Mouse (Mus musculus) intestine, embryonic 14.5 days (tissue): ENCODE data around the gene Gas2l3. TPM values are rescaled to one million over a fixed set of nuclear protein-coding genes. Genes with fewer than 3 reads are reported as not detected.

Experiments used
- ATAC-seq: fragments of 200-750 bp; cut with Nextera tagmentation; replicated peaks from 2 replicates; pipeline ENCODE4 v1.8.0; 2017; ENCODE audit warnings: low read depth, moderate number of reproducible peaks, moderate TSS enrichment, moderate library complexity; ENCODE audit not compliant: low FRiP score, low TSS enrichment
- DNase-seq: peaks from one replicate; pipeline ENCODE4 v3.0.0-alpha.2; 2018; ENCODE audit warnings: low spot score
- H3K27ac ChIP-seq: fragments of 300-500 bp; sonication (generic); 2 replicates; pipeline ENCODE4 v1.5.1; 2014; ENCODE audit warnings: low read depth, mild to moderate bottlenecking, control low read depth
- H3K27me3 ChIP-seq: fragments of 300-500 bp; sonication (generic); replicated peaks from 2 replicates; pipeline ENCODE4 v1.6.1; 2014; ENCODE audit warnings: low read length, control low read depth; ENCODE audit not compliant: control insufficient read depth, insufficient read depth
- H3K36me3 ChIP-seq: fragments of 300-500 bp; sonication (generic); 2 replicates; pipeline ENCODE4 v1.6.1; 2014; ENCODE audit warnings: low read length, control low read depth; ENCODE audit not compliant: control insufficient read depth, insufficient read depth
- H3K4me1 ChIP-seq: fragments of 300-500 bp; sonication (generic); replicated peaks from 2 replicates; pipeline ENCODE4 v1.6.1; 2014; ENCODE audit warnings: low read length, control low read depth, mixed read lengths; ENCODE audit not compliant: control insufficient read depth, insufficient read depth
- H3K4me2 ChIP-seq: fragments of 300-500 bp; sonication (generic); 2 replicates; pipeline ENCODE4 v1.6.1; 2014; ENCODE audit warnings: low read length
- H3K4me3 ChIP-seq: fragments of 300-500 bp; sonication (generic); 2 replicates; pipeline ENCODE4 v1.5.1; 2014; ENCODE audit warnings: low read depth, low read length, control low read depth, mixed read lengths
- H3K9ac ChIP-seq: fragments of 300-500 bp; sonication (generic); 2 replicates; pipeline ENCODE4 v1.6.1; 2014; ENCODE audit warnings: mild to moderate bottlenecking, low read length
- H3K9me3 ChIP-seq: fragments of 300-500 bp; sonication (generic); 2 replicates; pipeline ENCODE4 v1.6.1; 2016; ENCODE audit warnings: low read length, control low read depth; ENCODE audit not compliant: control insufficient read depth
- WGBS: fragments of 180-500 bp; shearing (Covaris S2); extraction: QIAGEN DNeasy Blood & Tissue Kit; methylation state at CpG from one replicate; pipeline ENCODE4 v1.1.7; 2014; 5-methylcytosine and 5-hydroxymethylcytosine counted together
- polyA plus RNA-seq: library from polyadenylated mRNA; unstranded; fragments of >200 nt; fragmentation: Nextera tagmentation; extraction: Ambion mirVana; gene quantifications from 2 replicates; pipeline ENCODE4 v1.2.1, GENCODE M21; 2014

Gene Gas2l3
- polyA plus RNA-seq, 1 experiment from 2014 or later: 22.3 TPM

- Histone ChIP-seq H3K4me1 (no peaks in the 10 kb centered on the region), H3K4me2 (no peak overlapping the region), H3K27me3 (no peaks in the 10 kb centered on the region), H3K9ac (no peak overlapping the region), H3K9me3 (no peaks in the 10 kb centered on the region), H3K27ac (no peak overlapping the region), H3K36me3 (no peaks in the 10 kb centered on the region), H3K4me3 (no peak overlapping the region)
- 76% methylated on average over 10 of the region's 10 CpGs for WGBS
- ATAC-seq: no peak
- no peak for DNase-seq
These were observed 38.4 kb upstream of the Gas2l3 start for GRCm38 (mm10) chr10:89482142-89482681.

GRCm38 (mm10) chr10:89481638-89482037 lies 37.9 kb upstream of the Gas2l3 start:
- Histone ChIP-seq H3K27me3 (no peaks in the 10 kb centered on the region), H3K4me2 (no peak overlapping the region), H3K4me3 (no peak overlapping the region), H3K9ac (no peak overlapping the region), H3K9me3 (no peaks in the 10 kb centered on the region), H3K27ac (no peak overlapping the region), H3K4me1 (no peaks in the 10 kb centered on the region), H3K36me3 (no peaks in the 10 kb centered on the region)
- no peak for ATAC-seq
- WGBS: 59% methylated on average over 7 of the region's 7 CpGs
- no peak for DNase-seq

- Histone ChIP-seq H3K4me1 (no peaks in the 10 kb centered on the region), H3K36me3 (no peaks in the 10 kb centered on the region), H3K9me3 (no peaks in the 10 kb centered on the region), H3K9ac (no peak overlapping the region), H3K4me2 (no peak overlapping the region), H3K4me3 (no peak overlapping the region), H3K27ac (no peak overlapping the region), H3K27me3 (no peaks in the 10 kb centered on the region)
- whole genome bisulfite sequencing: 85% methylated on average over 8 of the region's 8 CpGs
- no peak for ATAC-seq
- DNase-seq: no peak
These were observed 35.0 kb upstream of the Gas2l3 start for GRCm38 (mm10) chr10:89478766-89479165.

GRCm38 (mm10) chr10:89470596-89471353 lies 27.0 kb upstream of the Gas2l3 start:
- ATAC-seq (no peak), DNase-seq (no peak)
- no peak overlapping the region for H3K4me2 ChIP-seq
- H3K9me3 ChIP-seq: 0 out of 2 replicates have a peak, but pooled peaks cover 5% of the 10 kb centered on the region
- no peak overlapping the region for H3K4me3 ChIP-seq
- H3K9ac ChIP-seq: no peak overlapping the region
- no peaks in the 10 kb centered on the region for H3K36me3 ChIP-seq
- no peaks in the 10 kb centered on the region for H3K27me3 ChIP-seq
- WGBS: 70% methylated on average over 7 of the region's 7 CpGs
- H3K27ac ChIP-seq: no peak overlapping the region
- no peaks in the 10 kb centered on the region for H3K4me1 ChIP-seq

- Histone ChIP-seq H3K4me3 (no peak overlapping the region), H3K9ac (no peak overlapping the region), H3K4me1 (no peaks in the 10 kb centered on the region), H3K9me3 (0 out of 2 replicates have a peak, but pooled peaks cover 2% of the 10 kb centered on the region), H3K27ac (no peak overlapping the region), H3K27me3 (no peaks in the 10 kb centered on the region), H3K4me2 (no peak overlapping the region), H3K36me3 (no peaks in the 10 kb centered on the region)
- DNase-seq (no peak), ATAC-seq (no peak)
- 82% methylated on average over 4 of the region's 4 CpGs for WGBS
These were observed 21.1 kb upstream of the Gas2l3 start for GRCm38 (mm10) chr10:89464760-89465405.

- H3K9ac ChIP-seq: no peak overlapping the region
- WGBS: 87% methylated on average over 11 of the region's 11 CpGs
- no peaks in the 10 kb centered on the region for H3K4me1 ChIP-seq
- ATAC-seq: no peak
- no peak overlapping the region for H3K4me3 ChIP-seq
- no peaks in the 10 kb centered on the region for H3K9me3 ChIP-seq
- DNase-seq: no peak
- H3K27ac ChIP-seq: no peak overlapping the region
- no peak overlapping the region for H3K4me2 ChIP-seq
- H3K36me3 ChIP-seq: no peaks in the 10 kb centered on the region
- no peaks in the 10 kb centered on the region for H3K27me3 ChIP-seq
These were observed 19.1 kb upstream of the Gas2l3 start for GRCm38 (mm10) chr10:89462890-89463289.

GRCm38 (mm10) chr10:89461856-89462507 lies 18.2 kb upstream of the Gas2l3 start:
- H3K9ac ChIP-seq: no peak overlapping the region
- no peaks in the 10 kb centered on the region for H3K9me3 ChIP-seq
- ATAC-seq (peak; percentile 41; the same call in 1 of the 2 replicates), DNase-seq (peak; percentile 84)
- H3K27me3 ChIP-seq: no peaks in the 10 kb centered on the region
- no peaks in the 10 kb centered on the region for H3K36me3 ChIP-seq
- H3K4me1 ChIP-seq: no peaks in the 10 kb centered on the region
- no peak overlapping the region for H3K4me2 ChIP-seq
- no peak overlapping the region for H3K4me3 ChIP-seq
- no peak overlapping the region for H3K27ac ChIP-seq
- 19% methylated on average over 14 of the region's 14 CpGs for WGBS

GRCm38 (mm10) chr10:89460972-89461371 lies 17.2 kb upstream of the Gas2l3 start:
- ATAC-seq: no peak

More at GRCm38 (mm10) chr10:89460972-89461371, 17.2 kb upstream of the Gas2l3 start:
- H3K36me3 ChIP-seq: no peaks in the 10 kb centered on the region
- no peak for DNase-seq
- 90% methylated on average over 11 of the region's 11 CpGs for WGBS
- H3K27ac ChIP-seq: no peak overlapping the region
- H3K9me3 ChIP-seq: no peaks in the 10 kb centered on the region
- no peak overlapping the region for H3K9ac ChIP-seq
- H3K4me2 ChIP-seq: no peak overlapping the region
- H3K4me1 ChIP-seq: no peaks in the 10 kb centered on the region
- no peak overlapping the region for H3K4me3 ChIP-seq
- no peaks in the 10 kb centered on the region for H3K27me3 ChIP-seq
